Mouse (Mus musculus): Measurements from ENCODE around the gene Smim12.

DNA sequence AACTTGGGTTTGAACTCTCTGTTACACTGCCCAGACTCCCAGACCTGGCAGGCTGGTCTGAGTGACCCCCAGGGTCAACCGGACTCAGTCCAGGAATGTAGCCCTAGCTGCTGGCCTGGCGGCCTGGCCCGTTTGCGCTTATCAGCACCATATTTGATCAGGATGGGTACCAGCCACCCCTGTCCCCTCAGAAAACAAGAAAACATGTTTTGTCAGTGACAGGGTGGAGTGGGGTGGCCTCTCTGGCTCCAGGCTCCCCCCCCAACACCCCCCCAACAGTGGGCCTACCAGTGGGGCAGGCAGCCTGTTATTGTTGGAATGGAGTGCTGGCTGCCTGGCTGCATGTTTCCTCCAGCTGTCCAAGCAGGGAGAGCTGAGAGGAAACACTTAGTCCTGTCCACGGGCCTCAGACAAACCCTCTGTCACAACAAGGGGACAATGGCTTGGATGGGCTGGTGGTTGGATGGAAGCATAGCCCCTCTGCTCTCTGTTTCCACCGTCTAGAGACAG lies 45.5 kb downstream of the Smim12 start:
- TF ChIP-seq POLR2A (IDR thresholded peaks at IDR 0.05; ENCODE audit: low read depth, low read length) (no peak), CTCF (IDR thresholded peaks at IDR 0.05; ENCODE audit: extremely low read depth, insufficient read depth, insufficient read length, insufficient replicate concordance) (no peak)

Data from spleen, adult 2 months (tissue).